Mouse (Mus musculus) embryonic fibroblast, embryonic 13.5 days (primary cell): ENCODE data around the gene Tmem8b. TPM values are rescaled to one million over a fixed set of nuclear protein-coding genes. Genes with fewer than 3 reads are reported as not detected.

ENCODE experiments used
- H3K27ac ChIP-seq: 2 replicates; pipeline ENCODE4 v1.5.1; 2012; ENCODE audit warnings: low read length, control low read depth, inconsistent platforms; ENCODE audit not compliant: insufficient read depth
- H3K4me1 ChIP-seq: 2 replicates; pipeline ENCODE4 v1.6.1; 2011; ENCODE audit warnings: low read length; ENCODE audit not compliant: control insufficient read depth, insufficient read depth
- H3K4me3 ChIP-seq: 2 replicates; pipeline ENCODE4 v1.5.1; 2011; ENCODE audit warnings: mild to moderate bottlenecking, control low read depth, low read length; ENCODE audit not compliant: insufficient read depth
- CTCF ChIP-seq: IDR thresholded peaks from 2 replicates; pipeline ENCODE4 v1.5.1; 2011; ENCODE audit warnings: mild to moderate bottlenecking, control low read depth, low read length, moderate library complexity, borderline replicate concordance; ENCODE audit not compliant: insufficient read depth
- POLR2A ChIP-seq: IDR thresholded peaks from 2 replicates; pipeline ENCODE4 v1.6.1; 2011; ENCODE audit warnings: low read depth, mild to moderate bottlenecking, control low read depth, low read length, moderate library complexity
- polyA plus RNA-seq: library from polyadenylated mRNA; stranded (reverse); fragments of >200 nt; gene quantifications from 2 replicates; pipeline ENCODE4 v1.2.4, GENCODE M21; 2011; ENCODE audit warnings: low read depth; ENCODE audit not compliant: missing spikeins, insufficient read length

Tmem8b gene
- polyA plus RNA-seq, 1 experiment: 7.4 TPM

DNA sequence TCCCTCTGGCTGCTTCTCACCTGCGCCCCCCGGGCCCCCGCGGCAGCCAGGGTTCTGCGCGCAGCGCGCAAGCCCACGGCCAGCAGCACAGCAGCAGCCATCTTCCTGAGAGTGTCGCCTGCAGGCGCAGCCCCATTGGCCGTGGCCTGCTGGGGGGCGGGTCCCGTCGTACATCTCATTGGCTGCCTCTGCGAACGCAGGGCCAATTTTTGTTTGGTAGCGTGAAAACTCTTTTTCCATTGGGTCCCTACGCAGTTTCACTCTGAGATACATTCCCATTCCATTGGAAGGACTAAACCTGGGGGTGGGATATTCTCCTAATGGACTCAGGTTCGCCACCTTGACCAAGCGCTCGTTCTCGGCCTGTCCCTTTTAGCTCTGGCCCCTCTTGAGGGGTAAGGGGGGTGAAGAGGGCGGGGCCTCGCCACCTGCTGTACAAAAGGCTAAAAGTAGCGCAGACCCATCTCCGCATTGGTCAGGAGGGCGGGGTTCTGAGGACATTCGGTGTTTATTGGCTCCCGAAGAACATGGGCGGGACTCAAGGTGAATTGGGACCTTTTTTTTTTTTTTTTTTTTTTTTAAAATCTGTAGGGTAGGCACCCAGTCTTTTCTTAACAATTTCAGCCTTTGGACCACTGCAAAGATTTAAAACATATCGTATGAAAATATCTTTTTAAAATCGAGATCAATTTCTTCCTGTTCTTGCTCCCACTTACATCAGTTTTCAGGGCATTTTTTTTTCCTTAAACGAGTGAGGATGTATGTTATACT is 12.2 kb upstream of the Tmem8b start, which contains the start of gene Hint2:
Gene Hint2 (minus strand): TSS at position 128 of the 771 bp plus-strand sequence.
- TF ChIP-seq CTCF (no peak), POLR2A (peak; percentile 79)
- H3K4me3 ChIP-seq: peak within 1 kb of the TSS; percentile 71
- H3K4me1 ChIP-seq: no peaks in the 10 kb centered on the region
- H3K27ac ChIP-seq: no peak within 1 kb of the TSS

GRCm38 (mm10) chr4:43657146-43657545 is 11.6 kb upstream of the Tmem8b start:
- H3K4me1 ChIP-seq: no peaks in the 10 kb centered on the region
- H3K4me3 ChIP-seq: peak overlapping the region; percentile 11; the same call in 1 of the 2 replicates
- H3K27ac ChIP-seq: no peak overlapping the region
- TF ChIP-seq POLR2A: no peak
- TF ChIP-seq CTCF: no peak

DNA sequence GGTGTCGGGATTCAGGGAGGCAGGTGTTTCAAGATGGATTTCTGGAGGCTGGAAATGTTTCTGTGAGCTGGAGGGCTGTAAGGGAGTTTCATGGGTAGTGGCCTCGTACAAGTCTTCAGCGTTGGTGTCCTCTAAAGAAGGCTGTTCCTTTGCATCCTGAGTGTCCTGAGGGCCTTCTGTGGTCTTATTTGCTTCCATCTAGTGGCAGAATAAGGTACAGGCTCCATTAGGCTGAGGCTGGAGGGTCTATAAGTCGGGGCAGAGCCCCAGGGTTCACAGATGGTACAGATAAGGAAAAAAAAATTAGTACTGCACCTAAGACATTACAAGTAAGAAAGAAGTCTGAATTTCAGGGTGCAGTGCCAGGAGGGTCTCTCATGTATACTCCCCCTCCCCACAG is 2.4 kb upstream of the Tmem8b start:
- H3K4me1 ChIP-seq: no peaks in the 10 kb centered on the region
- H3K27ac ChIP-seq: no peak overlapping the region
- TF ChIP-seq CTCF (no peak), POLR2A (no peak)
- no peak overlapping the region for H3K4me3 ChIP-seq

DNA sequence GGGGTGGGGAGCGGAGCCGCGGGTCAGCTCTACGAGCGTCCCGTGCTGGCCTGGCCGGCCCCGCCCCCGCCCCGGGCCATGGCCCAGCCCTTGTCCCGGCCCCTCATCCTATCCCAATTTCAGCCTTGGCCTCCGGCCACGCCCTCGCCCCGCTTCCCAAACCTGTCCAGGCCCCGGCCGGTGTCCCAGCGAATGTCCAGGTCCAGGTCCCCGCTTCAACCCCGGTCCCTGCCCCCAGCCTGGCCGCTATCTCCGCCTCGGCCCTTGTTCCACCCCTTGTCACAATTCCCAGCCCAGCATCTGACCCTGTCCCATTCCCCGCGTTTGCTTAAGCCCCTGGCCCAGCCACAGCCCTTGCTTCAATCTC is 640 bp downstream of the Tmem8b start:
- H3K27ac ChIP-seq: no peak overlapping the region
- TF ChIP-seq CTCF (no peak), POLR2A (no peak; the same call in 1 of the 2 replicates)
- H3K4me1 ChIP-seq: no peaks in the 10 kb centered on the region
- peak overlapping the region; percentile 48 for H3K4me3 ChIP-seq

DNA sequence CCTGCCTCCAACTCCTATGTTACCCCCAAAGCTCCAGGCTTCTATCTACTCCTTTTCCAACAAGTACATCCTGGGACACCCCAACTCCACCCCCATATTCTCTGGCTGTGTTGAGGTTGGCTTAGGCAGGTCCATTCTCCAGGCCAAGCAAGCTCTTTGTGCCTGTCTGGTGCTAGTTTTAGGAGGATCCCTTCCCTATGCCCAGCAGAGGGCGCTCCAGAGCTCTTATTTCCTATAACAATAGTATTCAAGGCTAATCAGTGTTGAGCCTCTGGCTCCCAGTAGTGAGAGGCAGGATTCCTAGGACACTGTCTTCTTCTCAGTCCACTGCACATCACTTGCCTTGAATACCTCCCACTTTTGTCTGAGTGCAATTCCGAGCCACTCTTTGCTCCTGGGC is 3.3 kb downstream of the Tmem8b start:
- no peak for TF ChIP-seq CTCF
- no peak for TF ChIP-seq POLR2A
- Histone ChIP-seq H3K27ac (no peak overlapping the region), H3K4me3 (no peak overlapping the region), H3K4me1 (no peaks in the 10 kb centered on the region)

GRCm38 (mm10) chr4:43673703-43674102 is 4.9 kb downstream of the Tmem8b start:
- no peaks in the 10 kb centered on the region for H3K4me1 ChIP-seq
- no peak overlapping the region for H3K27ac ChIP-seq
- TF ChIP-seq CTCF: no peak
- no peak for TF ChIP-seq POLR2A
- no peak overlapping the region for H3K4me3 ChIP-seq

DNA sequence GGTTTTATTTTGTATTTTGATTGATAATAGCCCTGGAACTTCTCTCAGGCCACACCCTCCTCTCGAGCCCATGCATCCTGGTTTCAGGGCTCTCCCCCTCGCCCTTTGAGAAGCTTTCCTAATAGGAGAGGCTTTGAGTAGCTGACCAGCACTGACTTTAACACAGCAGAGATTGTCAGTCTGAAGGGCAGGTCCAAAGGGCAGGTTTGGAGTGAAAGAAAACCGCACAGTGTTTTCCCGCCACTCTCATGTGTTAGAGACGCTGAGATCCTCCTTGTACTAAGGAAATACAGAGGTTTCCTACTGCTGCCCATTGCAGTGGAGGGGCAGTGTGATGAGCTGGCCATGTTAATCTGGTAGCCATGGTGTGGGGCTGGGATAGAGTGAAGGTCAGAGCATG is 6.2 kb downstream of the Tmem8b start:
- TF ChIP-seq CTCF: no peak
- TF ChIP-seq POLR2A: no peak
- Histone ChIP-seq H3K4me1 (no peaks in the 10 kb centered on the region), H3K27ac (no peak overlapping the region), H3K4me3 (no peak overlapping the region)

- no peak overlapping the region for H3K4me3 ChIP-seq
- no peak overlapping the region for H3K27ac ChIP-seq
- TF ChIP-seq CTCF (no peak), POLR2A (no peak)
- H3K4me1 ChIP-seq: no peaks in the 10 kb centered on the region
Observed at GRCm38 (mm10) chr4:43675608-43676007, 6.8 kb downstream of the Tmem8b start.

GRCm38 (mm10) chr4:43678541-43678940 is 9.8 kb downstream of the Tmem8b start:
- Histone ChIP-seq H3K4me1 (no peaks in the 10 kb centered on the region), H3K4me3 (no peak overlapping the region), H3K27ac (no peak overlapping the region)
- no peak for TF ChIP-seq CTCF
- TF ChIP-seq POLR2A: no peak

GRCm38 (mm10) chr4:43679416-43680043 is 10.8 kb downstream of the Tmem8b start:
- Histone ChIP-seq H3K4me3 (no peak overlapping the region), H3K27ac (no peak overlapping the region), H3K4me1 (no peaks in the 10 kb centered on the region)
- no peak for TF ChIP-seq POLR2A

DNA sequence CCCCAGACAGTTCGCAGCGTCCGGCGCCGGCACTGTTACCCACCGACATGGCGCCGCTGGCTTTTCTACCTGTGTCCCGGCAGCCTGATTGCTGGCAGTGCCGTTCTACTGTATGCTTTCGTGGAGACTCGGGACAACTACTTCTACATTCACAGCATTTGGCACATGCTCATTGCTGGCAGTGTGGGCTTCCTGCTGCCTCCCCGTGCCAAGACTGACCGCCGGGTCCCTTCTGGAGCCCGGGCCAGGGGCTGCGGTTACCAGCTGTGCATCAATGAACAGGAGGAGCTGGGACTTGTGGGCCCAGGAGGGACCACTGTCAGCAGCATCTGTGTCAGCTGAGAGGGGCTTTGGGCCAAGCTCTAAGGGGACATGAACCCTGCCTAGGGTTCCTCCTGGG is 21.2 kb downstream of the Tmem8b start:
- Histone ChIP-seq H3K27ac (no peak overlapping the region), H3K4me3 (no peak overlapping the region), H3K4me1 (peaks cover 6% of the 10 kb centered on the region; the same call in 1 of the 2 replicates)
- no peak for TF ChIP-seq POLR2A
- TF ChIP-seq CTCF: no peak
